Mouse (Mus musculus) large intestine, adult 2 months (tissue): ENCODE measurements around the gene Nmbr. TPM values are rescaled to one million over a fixed set of nuclear protein-coding genes. Genes with fewer than 3 reads are reported as not detected.

ENCODE experiments used
- polyA plus RNA-seq: library from polyadenylated mRNA; depleted of rRNA; stranded (reverse); fragments of >200 nt; gene quantifications from 2 replicates; pipeline ENCODE4 v1.2.3, GENCODE M21; 2012; rRNA removed

Gene Nmbr
- polyA plus RNA-seq, 1 experiment = not detected

Other genes starting within 250 kb of the Nmbr start
- gene Adgrg6, start 159.9 kb upstream of the Nmbr start, polyA plus RNA-seq = 1.5 and 2.2 TPM in 2 replicates
- gene Vta1, start within 50 bp of the Nmbr start, polyA plus RNA-seq = 86.2 and 89.4 TPM in 2 replicates
- not detected in 2 replicates for gene Gje1, start 12.6 kb downstream of the Nmbr start, polyA plus RNA-seq